Mouse (Mus musculus) hindbrain, embryonic 16.5 days (tissue): ENCODE measurements around the gene Rhoc. TPM values are rescaled to one million over a fixed set of nuclear protein-coding genes. Genes with fewer than 3 reads are reported as not detected.

ENCODE experiments used
- ATAC-seq: fragments of 200-750 bp; cut with Nextera tagmentation; 2 replicates; pipeline ENCODE4 v1.8.0; 2017; ENCODE audit warnings: moderate TSS enrichment, moderate library complexity
- H3K27ac ChIP-seq: fragments of 300-500 bp; sonication (generic); 2 replicates; pipeline ENCODE4 v1.5.1; 2014; ENCODE audit warnings: low read depth, mild to moderate bottlenecking, control low read depth, low read length, moderate library complexity
- H3K27me3 ChIP-seq: fragments of 300-500 bp; sonication (generic); replicated peaks from 2 replicates; pipeline ENCODE4 v1.6.1; 2014; ENCODE audit warnings: low read length; ENCODE audit not compliant: control insufficient read depth, insufficient read depth
- H3K36me3 ChIP-seq: fragments of 300-500 bp; sonication (generic); 2 replicates; pipeline ENCODE4 v1.6.1; 2014; ENCODE audit warnings: mild to moderate bottlenecking, low read length, moderate library complexity, mixed read lengths; ENCODE audit not compliant: control insufficient read depth, insufficient read depth
- H3K4me1 ChIP-seq: fragments of 300-500 bp; sonication (generic); 2 replicates; pipeline ENCODE4 v1.6.1; 2014; ENCODE audit warnings: low read depth, low read length; ENCODE audit not compliant: control insufficient read depth, insufficient read depth
- H3K4me2 ChIP-seq: fragments of 300-500 bp; sonication (generic); 2 replicates; pipeline ENCODE4 v1.6.1; 2014; ENCODE audit warnings: mild to moderate bottlenecking, low read length, control low read depth, moderate library complexity
- H3K4me3 ChIP-seq: fragments of 300-500 bp; sonication (generic); 2 replicates; pipeline ENCODE4 v1.5.1; 2014; ENCODE audit warnings: mild to moderate bottlenecking, low read length, control low read depth, moderate library complexity
- H3K9ac ChIP-seq: fragments of 300-500 bp; sonication (generic); 2 replicates; pipeline ENCODE4 v1.6.1; 2014; ENCODE audit warnings: low read depth, mild to moderate bottlenecking, control low read depth, low read length, moderate library complexity
- H3K9me3 ChIP-seq: fragments of 300-500 bp; sonication (generic); 2 replicates; pipeline ENCODE4 v1.6.1; 2014; ENCODE audit warnings: mild to moderate bottlenecking, low read length, moderate library complexity; ENCODE audit not compliant: control insufficient read depth
- WGBS: fragments of 180-500 bp; shearing (Covaris S2); extraction: QIAGEN DNeasy Blood & Tissue Kit; methylation state at CpG from one replicate; pipeline ENCODE4 v1.1.7; 2014; 5-methylcytosine and 5-hydroxymethylcytosine counted together
- polyA plus RNA-seq: library from polyadenylated mRNA; unstranded; fragments of >200 nt; fragmentation: Nextera tagmentation; extraction: Ambion mirVana; gene quantifications from 2 replicates; pipeline ENCODE4 v1.2.1, GENCODE M21; 2015

Gene Rhoc
- polyA plus RNA-seq, 1 experiment from 2014 or later: 65.1 TPM

DNA sequence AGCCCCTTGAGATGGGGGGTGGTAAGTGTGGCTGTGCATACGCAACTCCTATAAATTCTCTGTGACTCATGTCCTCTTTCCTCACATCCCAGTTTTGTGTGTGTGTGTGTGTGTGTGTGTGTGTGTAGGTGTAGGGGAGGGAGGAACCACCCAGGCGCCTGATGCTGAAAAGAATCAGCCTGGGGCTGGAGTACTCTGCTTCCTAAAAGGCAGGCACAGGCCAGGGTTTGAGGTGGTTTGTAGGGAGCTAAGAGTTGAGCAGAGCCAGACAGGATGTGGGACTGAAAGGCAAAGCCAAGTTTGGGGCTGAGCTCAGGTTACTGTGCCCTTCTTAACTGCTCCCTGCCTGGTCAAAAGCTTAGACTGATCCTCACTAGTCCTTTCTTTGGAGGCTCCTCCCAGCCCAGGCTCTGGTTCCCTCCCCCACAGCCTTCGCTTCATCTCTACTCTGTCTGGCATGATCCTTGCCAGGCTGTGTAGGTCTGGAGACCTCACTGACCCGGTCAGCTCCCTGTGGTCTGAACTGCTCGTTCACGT, 2.3 kb downstream of the Rhoc start:
- Histone ChIP-seq H3K9me3 (no peaks in the 10 kb centered on the region), H3K27ac (peak overlapping the region; percentile 54), H3K9ac (peak overlapping the region; percentile 68), H3K36me3 (no peaks in the 10 kb centered on the region), H3K4me3 (peak overlapping the region; percentile 58), H3K4me2 (peak overlapping the region; percentile 90), H3K4me1 (peaks cover 23% of the 10 kb centered on the region), H3K27me3 (0 out of 2 replicates have a peak, but pooled peaks cover 3% of the 10 kb centered on the region)
- WGBS: 30% methylated on average over 6 of the region's 6 CpGs
- ATAC-seq: peak; percentile 14; the same call in 1 of the 2 replicates

DNA sequence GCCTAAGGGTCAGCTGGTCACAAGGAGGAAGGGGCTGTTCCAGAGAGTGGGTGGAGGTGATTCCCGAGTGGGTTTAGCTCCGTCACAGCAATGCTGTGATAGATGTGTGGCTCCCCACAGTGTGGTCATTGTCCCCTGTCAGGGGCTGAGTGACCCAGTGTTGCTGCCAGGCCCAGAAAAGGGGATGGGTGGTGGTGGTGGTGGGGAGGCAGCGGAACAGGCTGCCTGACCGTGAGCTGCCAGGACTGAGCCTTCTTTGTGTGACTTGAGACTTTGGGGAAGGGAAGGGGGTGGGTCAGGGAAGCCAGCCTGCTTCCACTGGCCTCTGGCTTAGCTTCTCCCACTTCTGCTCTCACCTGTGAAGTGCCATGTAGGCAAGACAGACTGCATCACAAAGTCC, 2.8 kb downstream of the Rhoc start:
- H3K4me3 ChIP-seq: peak overlapping the region; percentile 58
- no peak overlapping the region for H3K9ac ChIP-seq
- H3K4me1 ChIP-seq: peaks cover 23% of the 10 kb centered on the region

GRCm38 (mm10) chr3:104791671-104792070, 3.5 kb downstream of the Rhoc start:
- Histone ChIP-seq H3K9me3 (no peaks in the 10 kb centered on the region), H3K4me1 (peaks cover 23% of the 10 kb centered on the region), H3K27me3 (0 out of 2 replicates have a peak, but pooled peaks cover 3% of the 10 kb centered on the region), H3K4me3 (no peak overlapping the region), H3K9ac (no peak overlapping the region), H3K36me3 (no peaks in the 10 kb centered on the region; the same call in 1 of the 2 replicates), H3K27ac (no peak overlapping the region), H3K4me2 (no peak overlapping the region)
- 94% methylated on average over 8 of the region's 8 CpGs for WGBS
- no peak for ATAC-seq

More for the DNA sequence above, 2.8 kb downstream of the Rhoc start:
- no peaks in the 10 kb centered on the region for H3K36me3 ChIP-seq
- H3K9me3 ChIP-seq: no peaks in the 10 kb centered on the region
- peak overlapping the region; percentile 49; the same call in 1 of the 2 replicates for H3K27ac ChIP-seq
- 0 out of 2 replicates have a peak, but pooled peaks cover 3% of the 10 kb centered on the region for H3K27me3 ChIP-seq
- 32% methylated on average over 3 of the region's 4 CpGs for WGBS
- peak; percentile 15; the same call in 1 of the 2 replicates for ATAC-seq
- H3K4me2 ChIP-seq: peak overlapping the region; percentile 90

DNA sequence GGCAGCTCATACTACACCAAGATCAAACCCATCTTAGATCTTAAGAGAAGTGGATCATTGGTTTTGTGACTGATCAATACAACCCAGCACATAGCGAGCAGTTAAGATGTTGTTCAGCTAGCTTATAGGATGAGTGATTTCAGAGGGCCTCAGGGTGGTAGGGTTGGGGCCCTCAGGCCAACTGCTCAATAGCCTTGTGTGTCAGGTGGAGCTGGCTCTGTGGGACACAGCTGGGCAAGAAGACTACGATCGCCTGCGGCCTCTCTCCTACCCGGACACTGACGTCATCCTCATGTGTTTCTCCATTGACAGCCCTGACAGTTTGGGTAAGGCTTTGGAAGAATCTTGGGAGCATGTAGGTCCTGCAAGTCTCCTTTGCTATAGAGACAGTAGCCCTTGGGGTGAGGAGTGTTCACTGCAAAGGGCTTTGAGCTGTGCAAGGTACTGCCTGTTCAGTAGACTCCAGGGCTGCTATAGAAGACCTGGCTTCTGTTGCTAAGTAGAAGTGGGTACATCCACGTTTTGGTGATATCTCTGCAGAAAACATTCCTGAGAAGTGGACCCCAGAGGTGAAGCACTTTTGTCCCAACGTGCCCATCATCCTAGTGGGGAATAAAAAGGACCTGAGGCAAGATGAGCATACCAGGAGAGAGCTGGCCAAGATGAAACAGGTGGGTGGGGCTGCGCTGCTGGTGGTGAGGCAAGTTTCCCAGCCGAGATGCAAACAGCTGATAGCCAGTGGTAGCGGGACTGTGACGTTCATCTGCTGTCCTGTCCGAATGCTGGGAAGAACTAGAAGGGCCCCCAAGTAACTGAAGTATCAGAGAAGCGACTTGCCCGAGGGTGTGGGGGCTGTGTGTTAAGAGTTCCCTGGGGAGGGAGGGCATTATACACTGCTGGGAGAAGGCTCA, 4.4 kb downstream of the Rhoc start:
- Histone ChIP-seq H3K4me2 (no peak overlapping the region), H3K9me3 (no peaks in the 10 kb centered on the region), H3K4me1 (peaks cover 23% of the 10 kb centered on the region), H3K27me3 (0 out of 2 replicates have a peak, but pooled peaks cover 3% of the 10 kb centered on the region), H3K27ac (no peak overlapping the region), H3K9ac (no peak overlapping the region), H3K4me3 (no peak overlapping the region), H3K36me3 (no peaks in the 10 kb centered on the region; the same call in 1 of the 2 replicates)
- ATAC-seq: no peak
- 71% methylated on average over 15 of the region's 15 CpGs for WGBS

- Histone ChIP-seq H3K4me3 (no peak overlapping the region), H3K4me2 (no peak overlapping the region), H3K4me1 (peaks cover 17% of the 10 kb centered on the region), H3K9ac (no peak overlapping the region), H3K27me3 (0 out of 2 replicates have a peak, but pooled peaks cover 3% of the 10 kb centered on the region), H3K27ac (peak overlapping the region; percentile 41), H3K36me3 (no peaks in the 10 kb centered on the region; the same call in 1 of the 2 replicates), H3K9me3 (no peaks in the 10 kb centered on the region)
- peak; percentile 74 for ATAC-seq
- 52% methylated on average over 20 of the region's 20 CpGs for WGBS
Observed at GRCm38 (mm10) chr3:104793871-104794828, 6.0 kb downstream of the Rhoc start.

DNA sequence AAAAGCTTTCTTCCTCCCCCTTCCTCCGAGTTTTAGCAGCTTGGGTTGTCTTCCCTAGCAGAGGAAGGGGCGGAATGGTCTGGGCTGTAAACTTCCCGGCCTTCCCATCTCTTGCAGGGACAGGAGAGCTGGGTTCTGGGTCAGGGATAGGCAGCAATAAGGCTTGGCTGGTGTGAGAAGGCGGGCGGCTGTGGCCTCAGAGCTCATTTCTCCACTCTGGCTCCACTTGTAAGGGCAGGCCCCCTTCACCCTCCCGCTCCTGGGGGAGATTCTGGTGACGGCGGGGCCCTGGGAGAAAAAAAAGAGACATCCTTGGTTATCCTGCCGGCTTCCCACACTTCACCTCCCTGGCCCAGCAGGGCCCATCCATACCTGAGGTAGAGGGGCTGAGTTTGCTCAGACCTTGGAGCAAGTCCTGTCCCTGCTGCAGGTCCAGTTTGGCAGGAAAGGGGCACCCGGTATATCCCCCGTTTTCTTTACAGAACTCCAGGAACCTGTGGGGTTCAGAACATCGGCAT, 6.8 kb downstream of the Rhoc start:
- no peak overlapping the region for H3K4me3 ChIP-seq
- no peak for ATAC-seq
- H3K27ac ChIP-seq: peak overlapping the region; percentile 29; the same call in 1 of the 2 replicates
- H3K4me1 ChIP-seq: peaks cover 15% of the 10 kb centered on the region
- 0 out of 2 replicates have a peak, but pooled peaks cover under 1% of the 10 kb centered on the region for H3K27me3 ChIP-seq
- WGBS: 72% methylated on average over 12 of the region's 12 CpGs
- H3K4me2 ChIP-seq: no peak overlapping the region
- H3K9ac ChIP-seq: no peak overlapping the region
- no peaks in the 10 kb centered on the region; the same call in 1 of the 2 replicates for H3K36me3 ChIP-seq
- no peaks in the 10 kb centered on the region for H3K9me3 ChIP-seq

DNA sequence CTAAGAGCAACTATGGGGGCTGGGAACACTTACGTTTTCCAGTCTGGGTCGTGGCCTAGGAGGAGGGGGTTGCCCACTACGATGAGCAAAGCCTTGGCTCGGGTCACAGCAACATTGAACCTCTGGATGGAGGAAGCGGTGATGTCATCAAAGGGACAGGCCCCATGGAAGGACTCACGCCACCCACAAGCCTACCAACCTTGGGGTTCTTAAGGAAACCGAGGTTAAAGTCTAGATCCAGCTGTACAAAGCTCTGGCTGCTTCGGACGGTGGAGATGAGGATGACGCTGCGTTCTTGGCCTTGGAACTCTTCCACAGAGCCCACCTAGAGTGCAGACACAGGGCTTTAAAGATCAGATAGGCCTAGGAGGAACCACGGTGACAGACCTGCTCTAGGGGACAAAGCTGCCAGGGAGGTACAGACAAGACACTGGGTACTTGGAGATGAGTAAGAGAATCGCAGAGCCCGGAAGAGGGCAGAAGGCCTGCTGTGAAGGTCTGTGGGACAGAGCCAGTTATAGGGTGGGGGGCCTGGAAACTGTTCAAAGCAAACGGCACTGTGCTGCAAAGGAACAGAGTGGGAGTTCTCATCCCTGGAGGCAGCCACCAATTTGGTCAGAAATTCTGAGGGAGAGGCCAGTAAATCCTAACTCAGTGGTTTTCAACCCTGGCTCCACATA, 7.6 kb downstream of the Rhoc start:
- H3K27ac ChIP-seq: no peak overlapping the region
- no peak overlapping the region for H3K9ac ChIP-seq
- 69% methylated on average over 15 of the region's 15 CpGs for WGBS
- H3K4me1 ChIP-seq: peaks cover 8% of the 10 kb centered on the region
- ATAC-seq: no peak
- H3K27me3 ChIP-seq: no peaks in the 10 kb centered on the region
- H3K36me3 ChIP-seq: peaks cover 3% of the 10 kb centered on the region; the same call in 1 of the 2 replicates
- no peaks in the 10 kb centered on the region for H3K9me3 ChIP-seq
- no peak overlapping the region for H3K4me3 ChIP-seq
- no peak overlapping the region for H3K4me2 ChIP-seq
